Comparison of ENCODE assay signal across 24 mouse cellular contexts in genomic region chr15:27063456-27063855, GRCm38 (mm10).
DNase-seq lines count a peak whose midpoint lies in the region; ATAC-seq and TF ChIP-seq lines count a peak whose summit lies in the region.
"Had no signal": no experiment of that assay in that cellular context is flagged by ENCODE, and none has a peak within 500 bp of the region (broad histone marks: within the 10 kb centered on the region; RNA-seq: fewer than 3 reads in every experiment).

No protein-coding gene starts in this region.

- no peak for TF ChIP-seq CTCF in hindbrain, postnatal 0 days (IDR thresholded peaks at IDR 0.05; ENCODE audit: low read depth)
- TF ChIP-seq CTCF in midbrain, postnatal 0 days (IDR thresholded peaks at IDR 0.05) = no peak
- TF ChIP-seq CTCF in forebrain, postnatal 0 days (IDR thresholded peaks at IDR 0.05; ENCODE audit: low read depth) = no peak

- H3K9ac ChIP-seq in hindbrain, postnatal 0 days (replicated peaks; ENCODE audit: low read length) = no peak overlapping the region
- H3K9ac ChIP-seq in hindbrain, embryonic 12.5 days = no peak overlapping the region
- no peak overlapping the region for H3K9ac ChIP-seq in midbrain, postnatal 0 days (replicated peaks; ENCODE audit: low read length, poor library complexity, severe bottlenecking)
- H3K9ac ChIP-seq in midbrain, embryonic 13.5 days (replicated peaks) = no peak overlapping the region
- no peak overlapping the region for H3K9ac ChIP-seq in forebrain, postnatal 0 days
- H3K9ac ChIP-seq: heart, embryonic 15.5 days; hindbrain, embryonic 15.5 days; limb, embryonic 13.5 days; liver, embryonic 12.5 days had no signal

- H3K4me1 ChIP-seq in hindbrain, postnatal 0 days (ENCODE audit: insufficient read depth, low read length) = 0 out of 2 replicates have a peak, but pooled peaks cover 6% of the 10 kb centered on the region
- H3K4me1 ChIP-seq in hindbrain, embryonic 12.5 days = no peaks in the 10 kb centered on the region
- no peaks in the 10 kb centered on the region for H3K4me1 ChIP-seq in midbrain, postnatal 0 days (ENCODE audit: insufficient read depth, low read length)
- no peaks in the 10 kb centered on the region for H3K4me1 ChIP-seq in midbrain, embryonic 13.5 days (replicated peaks)
- H3K4me1 ChIP-seq in forebrain, postnatal 0 days (ENCODE audit: insufficient read depth) = 0 out of 2 replicates have a peak, but pooled peaks cover 4% of the 10 kb centered on the region
- H3K4me1 ChIP-seq: heart, embryonic 15.5 days; liver, embryonic 12.5 days; midbrain, embryonic 10.5 days had no signal

- DNase-seq in cerebellum, postnatal 14 days = peak; percentile 25 to 66
- peak; percentile 53 for DNase-seq in hindbrain, postnatal 0 days (ENCODE audit: low spot score)
- peak; percentile 47 for DNase-seq in midbrain, postnatal 0 days (ENCODE audit: low spot score)
- peak; percentile 60 for DNase-seq in forebrain, postnatal 0 days
- DNase-seq: adrenal gland, adult 2 months; B cell, adult 2 months; gastrocnemius, adult 2 months; heart, postnatal 36 days; kidney, adult 9 months; kidney, postnatal 14 days; lung, adult 18-20 months; lung, postnatal 10 days had no signal

- H3K27ac ChIP-seq in hindbrain, postnatal 0 days = no peak overlapping the region
- H3K27ac ChIP-seq in hindbrain, embryonic 12.5 days = no peak overlapping the region
- H3K27ac ChIP-seq in midbrain, postnatal 0 days (ENCODE audit: low read depth, low read length) = no peak overlapping the region
- no peak overlapping the region for H3K27ac ChIP-seq in midbrain, embryonic 13.5 days
- no peak overlapping the region for H3K27ac ChIP-seq in forebrain, postnatal 0 days (ENCODE audit: low read depth, low read length)
- H3K27ac ChIP-seq: gastrocnemius, adult 2 months; heart, embryonic 15.5 days; hindbrain, embryonic 15.5 days; limb, embryonic 13.5 days; liver, embryonic 12.5 days; midbrain, embryonic 10.5 days; stomach, postnatal 0 days had no signal

- H3K36me3 ChIP-seq in hindbrain, postnatal 0 days (ENCODE audit: insufficient read depth, low read length) = no peaks in the 10 kb centered on the region
- H3K36me3 ChIP-seq in hindbrain, embryonic 12.5 days = no peaks in the 10 kb centered on the region
- H3K36me3 ChIP-seq in midbrain, postnatal 0 days (ENCODE audit: insufficient read depth, low read length) = no peaks in the 10 kb centered on the region
- H3K36me3 ChIP-seq in midbrain, embryonic 13.5 days = no peaks in the 10 kb centered on the region
- H3K36me3 ChIP-seq in forebrain, postnatal 0 days (ENCODE audit: insufficient read depth) = no peaks in the 10 kb centered on the region
- H3K36me3 ChIP-seq: G1E; heart, embryonic 15.5 days; hindbrain, embryonic 15.5 days; limb, embryonic 13.5 days; liver, embryonic 12.5 days; midbrain, embryonic 10.5 days had no signal

- H3K4me3 ChIP-seq in hindbrain, postnatal 0 days (ENCODE audit: low read length) = no peak overlapping the region
- no peak overlapping the region for H3K4me3 ChIP-seq in hindbrain, embryonic 12.5 days
- H3K4me3 ChIP-seq in midbrain, postnatal 0 days (ENCODE audit: low read depth, low read length) = no peak overlapping the region
- no peak overlapping the region for H3K4me3 ChIP-seq in midbrain, embryonic 13.5 days (replicated peaks)
- no peak overlapping the region for H3K4me3 ChIP-seq in forebrain, postnatal 0 days (ENCODE audit: low read depth, low read length)
- H3K4me3 ChIP-seq: gastrocnemius, adult 2 months; heart, embryonic 15.5 days; hindbrain, embryonic 15.5 days; limb, embryonic 13.5 days; liver, embryonic 12.5 days; midbrain, embryonic 10.5 days had no signal

- H3K9me3 ChIP-seq in hindbrain, postnatal 0 days (ENCODE audit: low read length) = no peaks in the 10 kb centered on the region
- H3K9me3 ChIP-seq in hindbrain, embryonic 12.5 days (replicated peaks) = no peaks in the 10 kb centered on the region
- H3K9me3 ChIP-seq in midbrain, postnatal 0 days (ENCODE audit: low read length) = no peaks in the 10 kb centered on the region
- no peaks in the 10 kb centered on the region for H3K9me3 ChIP-seq in midbrain, embryonic 13.5 days
- no peaks in the 10 kb centered on the region for H3K9me3 ChIP-seq in forebrain, postnatal 0 days (ENCODE audit: low read length)
- H3K9me3 ChIP-seq: G1E; heart, embryonic 15.5 days; hindbrain, embryonic 15.5 days; limb, embryonic 13.5 days; liver, embryonic 12.5 days; midbrain, embryonic 10.5 days had no signal

- no peak overlapping the region for H3K4me2 ChIP-seq in hindbrain, postnatal 0 days (ENCODE audit: low read depth, low read length)
- H3K4me2 ChIP-seq in hindbrain, embryonic 12.5 days (replicated peaks) = no peak overlapping the region
- no peak overlapping the region for H3K4me2 ChIP-seq in midbrain, postnatal 0 days (ENCODE audit: low read depth, low read length, poor library complexity, severe bottlenecking)
- no peak overlapping the region for H3K4me2 ChIP-seq in midbrain, embryonic 13.5 days (replicated peaks)
- H3K4me2 ChIP-seq in forebrain, postnatal 0 days (ENCODE audit: low read depth) = no peak overlapping the region
- H3K4me2 ChIP-seq: heart, embryonic 15.5 days; hindbrain, embryonic 15.5 days; limb, embryonic 13.5 days; liver, embryonic 12.5 days had no signal

- no peak for ATAC-seq in cerebellum, adult (ENCODE audit: insufficient number of reproducible peaks, low FRiP score, low TSS enrichment)
- ATAC-seq in hindbrain, postnatal 0 days = no peak
- no peak for ATAC-seq in hindbrain, embryonic 12.5 days (ENCODE audit: low FRiP score)
- ATAC-seq in midbrain, postnatal 0 days (ENCODE audit: low FRiP score) = no peak
- no peak for ATAC-seq in midbrain, embryonic 13.5 days
- peak; percentile 58; the same call in 1 of the 2 replicates for ATAC-seq in forebrain, postnatal 0 days
- ATAC-seq: intestine, embryonic 16.5 days; liver, embryonic 12.5 days had no signal

- H3K27me3 ChIP-seq in hindbrain, postnatal 0 days (ENCODE audit: insufficient read depth, low read length) = no peaks in the 10 kb centered on the region
- no peaks in the 10 kb centered on the region for H3K27me3 ChIP-seq in hindbrain, embryonic 12.5 days
- H3K27me3 ChIP-seq in midbrain, postnatal 0 days (ENCODE audit: insufficient read depth, low read length) = no peaks in the 10 kb centered on the region
- no peaks in the 10 kb centered on the region for H3K27me3 ChIP-seq in midbrain, embryonic 13.5 days
- no peaks in the 10 kb centered on the region for H3K27me3 ChIP-seq in forebrain, postnatal 0 days (ENCODE audit: insufficient read depth, low read length)
- H3K27me3 ChIP-seq: CH12.LX; heart, embryonic 15.5 days; hindbrain, embryonic 15.5 days; limb, embryonic 13.5 days; liver, embryonic 12.5 days had no signal
